Mouse (Mus musculus) MEL-GATA-1-ER (cell line): ENCODE measurements at regions not wholly inside any gene's neighbourhood (a gene's known extent, or its start where the extent isn't known, plus 50 kb on each side); places are given as distances from the start of the nearest gene placed in this dataset.
"Not testable (repeated sequence)": the region's sequence is repeated elsewhere in the genome, so short reads cannot be mapped to it uniquely, and the experiment has no call there.

Source experiments
- DNase-seq: peaks from one replicate; pipeline ENCODE4 v3.0.0-alpha.2; 2012; ENCODE audit warnings: low read depth; ENCODE audit errors: extremely low read depth

DNA sequence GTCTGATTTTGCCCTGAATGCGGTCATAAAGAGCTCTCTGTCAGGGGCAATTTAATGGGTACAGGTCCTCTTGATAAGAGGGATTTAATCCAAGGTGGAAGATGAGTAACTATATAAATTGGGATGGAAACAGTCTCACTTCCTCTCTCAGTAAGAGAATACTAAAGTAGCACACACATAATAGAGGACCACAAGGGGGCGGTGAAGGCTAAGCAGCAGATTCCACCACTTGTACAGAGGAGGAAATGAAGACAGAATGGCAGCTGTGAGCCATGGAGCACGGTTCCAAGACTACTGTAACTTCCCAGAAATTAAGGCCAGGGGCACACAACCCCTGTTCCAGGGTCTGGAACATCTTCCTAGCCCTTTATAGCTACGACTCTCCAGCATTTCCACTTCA lies 262.6 kb upstream of the Ywhaq start:
- not testable (repeated sequence) for DNase-seq

DNA sequence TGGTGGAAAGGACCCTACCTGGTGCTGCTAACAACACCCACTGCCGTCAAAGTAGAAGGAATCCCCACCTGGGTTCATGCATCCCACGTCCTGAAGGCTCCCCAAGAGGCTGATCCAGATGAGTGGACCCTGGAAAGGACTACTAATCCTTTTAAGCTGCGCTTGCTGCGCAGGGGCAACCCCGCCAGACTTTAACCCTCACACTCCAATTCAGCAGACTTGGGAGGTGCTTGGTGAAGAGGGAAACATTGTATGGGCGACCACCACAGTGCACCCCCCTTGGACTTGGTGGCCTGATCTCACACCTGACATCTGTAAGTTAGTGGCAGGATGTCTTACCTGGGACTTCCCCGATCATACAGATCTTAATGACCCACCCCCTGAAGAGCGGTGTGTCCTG lies 231.9 kb upstream of the Ywhaq start:
- DNase-seq: not testable (repeated sequence)

- not testable (repeated sequence) for DNase-seq
Measured at GRCm38 (mm10) chr12:21613781-21614180, 196.3 kb upstream of the Ywhaq start.

GRCm38 (mm10) chr12:21568415-21569040 lies 151.1 kb upstream of the Ywhaq start:
- DNase-seq: no peak

DNA sequence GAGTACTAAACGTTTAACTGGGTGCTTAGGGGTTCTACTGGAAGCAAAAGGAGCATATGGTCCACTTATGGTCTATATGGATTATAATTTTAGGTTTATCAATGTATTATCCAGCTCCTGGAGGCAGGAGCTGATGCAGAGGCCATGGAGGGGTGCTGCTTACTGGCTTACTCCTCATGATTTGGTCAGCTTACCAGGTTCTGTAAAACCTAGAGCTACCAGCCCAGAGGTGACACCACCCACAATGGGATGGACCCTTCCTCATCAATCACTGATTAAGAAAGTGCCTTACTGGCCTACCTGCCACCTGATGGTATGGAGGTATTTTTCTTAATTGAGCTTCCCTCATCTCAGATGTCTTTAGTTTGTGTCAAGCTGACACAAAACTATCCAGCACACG lies 126.5 kb upstream of the Ywhaq start:
- DNase-seq: not testable (repeated sequence)

DNA sequence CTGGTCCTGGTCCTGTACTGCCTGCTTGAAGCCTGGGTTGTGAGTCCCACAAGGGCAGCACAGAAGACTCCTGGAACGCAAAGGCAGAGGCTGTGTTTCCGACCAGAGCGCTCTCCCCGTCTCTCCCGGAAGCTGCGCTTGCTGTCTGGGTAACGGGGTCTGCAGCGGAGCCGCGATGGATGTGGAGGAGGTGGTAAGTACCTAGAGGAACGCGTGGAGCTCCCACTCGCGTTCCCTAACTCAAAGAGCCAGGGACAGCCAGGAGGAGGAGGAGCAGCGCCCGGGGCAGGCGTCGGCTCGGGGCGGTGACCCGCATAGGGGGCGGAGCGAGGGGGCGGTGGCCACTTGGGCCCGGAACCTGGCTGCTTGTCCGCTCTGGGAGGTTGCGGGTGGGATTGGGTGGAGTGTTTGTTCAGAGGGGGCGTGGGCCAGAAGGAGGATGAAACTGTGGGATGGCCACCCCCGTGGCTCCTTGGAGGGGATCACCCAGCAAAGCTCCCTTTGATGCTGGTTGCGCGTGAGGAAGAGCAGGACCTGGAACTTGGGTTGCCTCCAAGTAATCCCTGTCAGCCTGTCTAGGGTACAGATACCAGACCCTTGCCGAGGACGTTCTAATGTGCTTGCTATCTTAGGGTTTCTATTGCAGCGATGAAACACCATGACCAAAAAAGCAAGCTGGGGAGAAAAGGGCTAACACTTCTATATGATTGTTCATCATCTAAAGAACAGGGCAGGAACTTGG lies 125.9 kb upstream of the Ywhaq start:
- DNase-seq: peak; percentile 43

- DNase-seq: no peak
Measured at GRCm38 (mm10) chr12:21531766-21532165, 114.3 kb upstream of the Ywhaq start.

DNA sequence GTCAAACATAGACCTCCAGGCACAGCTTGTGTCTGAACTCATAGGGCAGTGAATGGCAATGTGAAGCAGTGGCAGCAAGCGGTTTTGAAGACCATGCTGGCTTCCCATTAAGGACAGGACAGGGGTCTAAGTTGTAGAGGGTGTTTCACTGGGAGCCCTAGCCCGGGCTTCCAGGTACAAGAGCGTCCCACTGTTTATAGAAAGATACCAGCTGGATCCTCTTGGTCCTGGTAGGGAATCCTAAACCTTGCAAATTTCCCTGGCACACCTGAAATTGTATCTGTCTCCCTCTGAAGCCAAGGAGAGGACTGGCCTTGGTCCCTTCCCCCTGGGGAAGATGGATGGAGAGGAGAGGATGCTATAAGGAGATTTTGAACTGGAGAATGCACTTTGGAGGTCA lies 111.9 kb upstream of the Ywhaq start:
- not testable (repeated sequence) for DNase-seq

GRCm38 (mm10) chr12:21527336-21527735 lies 109.9 kb upstream of the Ywhaq start:
- not testable (repeated sequence) for DNase-seq

- DNase-seq: not testable (repeated sequence)
Measured at GRCm38 (mm10) chr12:21526906-21527305, 109.5 kb upstream of the Ywhaq start.

DNA sequence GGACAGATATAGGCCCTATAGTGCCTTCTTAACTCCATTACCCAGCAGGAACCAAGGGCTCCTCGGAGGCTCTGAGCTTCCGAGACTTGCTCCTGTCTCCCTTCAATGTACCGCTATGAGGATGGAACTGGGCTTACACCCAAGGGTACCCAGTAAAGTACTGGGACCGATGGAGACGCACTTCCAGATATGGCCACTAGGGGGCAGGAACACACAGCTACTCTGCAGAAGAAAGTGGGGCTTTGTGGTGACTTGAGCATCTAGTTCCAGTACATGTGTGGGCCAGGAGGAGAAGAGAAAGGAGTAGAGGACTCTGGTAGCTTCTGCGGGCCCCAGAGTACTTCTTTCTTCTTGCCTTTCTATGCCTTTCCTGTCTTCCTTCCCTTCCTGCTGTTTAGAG lies 108.1 kb upstream of the Ywhaq start:
- DNase-seq: not testable (repeated sequence)

DNA sequence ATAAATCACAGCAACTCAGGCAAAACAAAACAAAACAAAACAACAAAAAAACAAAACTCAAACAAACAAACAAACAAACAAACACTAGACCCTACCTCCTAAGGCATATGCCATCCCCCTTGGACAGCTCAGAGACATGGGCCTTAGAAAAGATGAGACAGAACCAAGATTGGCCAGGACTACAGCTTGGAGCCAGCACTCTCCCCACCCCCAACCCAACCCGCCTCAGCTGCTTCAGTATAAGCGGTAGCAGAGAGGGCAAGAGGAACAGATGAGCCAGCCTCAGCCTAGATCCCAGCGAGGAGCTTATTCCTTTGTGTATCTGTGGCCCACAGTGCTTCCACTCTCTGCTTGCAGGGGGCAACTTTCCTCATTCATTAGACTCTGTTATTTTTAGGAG lies 105.2 kb upstream of the Ywhaq start:
- no peak for DNase-seq

- no peak for DNase-seq
Measured at GRCm38 (mm10) chr12:21519058-21519457, 101.6 kb upstream of the Ywhaq start.

DNA sequence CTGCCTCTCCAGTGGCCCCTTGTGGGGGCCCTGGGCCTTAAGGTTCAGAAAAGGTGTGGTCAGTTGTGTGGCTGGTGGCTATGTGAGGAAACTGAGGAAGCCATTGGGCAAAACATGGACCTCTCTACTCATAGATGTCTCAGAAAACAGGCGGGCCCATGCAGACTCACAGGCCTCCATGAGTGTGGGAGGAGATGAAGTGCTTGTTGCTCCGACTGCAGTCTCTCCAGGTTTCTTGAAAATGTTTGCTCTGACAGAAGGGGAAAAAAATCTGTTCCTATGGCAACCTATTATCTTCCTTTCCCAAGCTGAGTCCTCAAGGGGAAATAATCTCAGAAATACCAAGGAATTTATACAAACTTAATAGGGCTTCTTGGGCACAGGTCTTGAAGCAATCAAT lies 95.3 kb upstream of the Ywhaq start:
- no peak for DNase-seq

- DNase-seq: no peak
Measured at GRCm38 (mm10) chr12:21511043-21511665, 93.7 kb upstream of the Ywhaq start.

GRCm38 (mm10) chr12:21507080-21507479 lies 89.6 kb upstream of the Ywhaq start:
- DNase-seq: no peak

DNA sequence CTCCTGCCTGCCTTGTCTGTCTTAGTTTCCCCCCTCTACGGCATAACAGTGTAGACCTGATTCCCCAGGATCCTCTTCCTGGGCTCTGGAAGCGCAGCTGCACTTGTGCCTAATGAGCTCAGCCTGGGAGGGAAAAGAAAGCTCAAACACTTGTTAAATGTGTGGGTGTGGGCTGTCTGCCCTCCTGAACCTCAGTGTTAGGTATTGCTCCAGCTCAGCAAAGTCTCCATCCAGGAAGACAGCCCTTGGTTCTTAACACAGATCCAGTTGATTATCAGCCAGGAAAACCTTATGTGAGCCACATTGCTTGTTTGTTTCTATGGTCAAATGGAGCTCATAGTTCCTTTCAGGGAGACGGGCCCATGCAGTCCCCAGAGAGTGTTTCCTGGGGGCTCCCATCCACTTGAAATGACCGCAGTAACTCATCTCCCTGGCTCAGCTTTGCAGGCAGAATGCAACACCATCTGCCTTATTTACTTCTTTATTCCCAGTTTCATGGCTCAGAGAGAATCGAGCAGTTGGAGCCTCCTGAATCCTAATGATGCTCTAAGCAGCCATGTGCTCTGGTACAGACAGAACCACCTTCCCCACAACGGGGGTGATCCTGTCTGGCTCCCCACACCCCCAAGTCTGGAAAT lies 88.4 kb upstream of the Ywhaq start:
- no peak for DNase-seq

GRCm38 (mm10) chr12:21503250-21503649 lies 85.8 kb upstream of the Ywhaq start:
- DNase-seq: no peak

DNA sequence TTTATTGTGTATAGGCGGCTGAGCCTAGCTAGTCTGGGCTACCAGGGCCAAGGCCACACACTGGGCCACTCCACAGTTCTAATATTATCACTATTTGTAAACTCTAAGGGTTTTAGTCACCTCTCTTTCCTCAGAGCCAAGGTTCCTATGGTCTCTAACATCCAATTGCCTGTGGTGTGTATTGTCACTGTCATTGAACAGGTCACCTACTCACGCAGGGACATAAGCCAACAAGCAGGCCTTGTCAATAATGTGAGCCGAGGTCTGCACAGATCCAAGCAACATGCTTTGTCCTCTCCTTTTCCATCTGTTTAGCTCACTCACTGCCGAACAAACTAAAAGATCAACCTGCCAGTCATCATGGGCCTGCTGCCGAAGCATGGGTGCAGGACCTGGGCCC lies 79.5 kb upstream of the Ywhaq start:
- DNase-seq: no peak

- no peak for DNase-seq
Measured at GRCm38 (mm10) chr12:21495511-21495910, 78.1 kb upstream of the Ywhaq start.

DNA sequence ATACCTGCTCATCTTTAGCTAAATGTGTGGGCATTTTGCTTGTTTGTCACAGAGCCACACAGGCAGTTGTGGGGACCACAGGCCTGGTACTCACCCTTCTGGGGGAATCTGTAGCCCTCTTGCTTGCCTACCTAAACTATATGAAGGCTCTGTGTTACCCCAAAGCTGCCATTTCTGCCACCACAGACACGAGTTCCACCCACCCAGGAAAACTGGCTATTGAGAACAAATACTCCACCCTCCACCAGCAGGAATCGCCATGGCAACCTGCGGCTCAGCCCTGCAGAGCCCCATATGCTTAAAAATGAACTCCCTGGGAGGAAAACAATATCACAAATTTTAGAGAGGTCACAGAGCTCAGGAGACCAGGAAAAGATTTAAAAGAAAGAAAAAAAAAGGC lies 76.0 kb upstream of the Ywhaq start:
- DNase-seq: no peak
